Mouse (Mus musculus) heart, postnatal 25 days (tissue): ENCODE measurements around the gene Trpm4. TPM values are rescaled to one million over a fixed set of nuclear protein-coding genes. Genes with fewer than 3 reads are reported as not detected.
"Not testable (repeated sequence)": the region's sequence is repeated elsewhere in the genome, so short reads cannot be mapped to it uniquely, and the experiment has no call there.

ENCODE experiments used
- DNase-seq: peaks from one replicate; pipeline ENCODE4 v3.0.0; 2022; ENCODE audit warnings: low spot score
- intact Hi-C: fragments of 180-260 bp; cut with DNase I; formaldehyde crosslinking; loops from one replicate; pipeline ENCODE4 v1.15.1; 2025
- total RNA-seq, 2 experiments: library from RNA; stranded (reverse); gene quantifications; 2 replicates each; pipeline ENCODE4 v1.2.3; 2021

Trpm4 gene
- total RNA-seq: 10 to 100 TPM; 23.5 to 25.0 TPM

- intact Hi-C loops: loop anchor here (2.0 kb wide), 1 partner anchor 33 kb away; the partner anchor contains the start of gene Ppfia3
- DNase-seq: peak; percentile 83
Observed at GRCm38 (mm10) chr7:45333431-45333982, at the start of gene Trpm4. Trpm4 (minus strand) TSS chr7:45333780.

DNA sequence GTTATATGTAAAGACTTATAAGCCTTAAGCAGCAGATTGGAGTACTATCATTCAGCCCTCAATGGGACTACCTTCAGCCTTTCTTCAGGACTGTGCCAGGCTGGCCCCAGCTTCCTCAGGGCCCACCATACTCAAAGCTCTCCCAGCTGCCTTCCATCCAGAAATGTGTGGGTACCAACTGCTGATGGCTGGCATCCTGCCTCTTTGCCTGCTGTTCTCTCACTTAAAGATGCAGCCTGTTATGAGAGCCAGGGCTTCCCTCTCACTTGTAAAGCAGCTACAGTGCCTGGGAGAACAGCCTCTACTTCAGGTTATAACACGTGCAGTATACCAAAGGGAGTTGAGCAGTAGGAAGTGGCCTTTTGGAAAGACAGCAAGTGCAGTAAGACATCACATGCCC lies 42.5 kb upstream of the Trpm4 start:
- intact Hi-C loops: no loop called here
- DNase-seq: no peak

DNA sequence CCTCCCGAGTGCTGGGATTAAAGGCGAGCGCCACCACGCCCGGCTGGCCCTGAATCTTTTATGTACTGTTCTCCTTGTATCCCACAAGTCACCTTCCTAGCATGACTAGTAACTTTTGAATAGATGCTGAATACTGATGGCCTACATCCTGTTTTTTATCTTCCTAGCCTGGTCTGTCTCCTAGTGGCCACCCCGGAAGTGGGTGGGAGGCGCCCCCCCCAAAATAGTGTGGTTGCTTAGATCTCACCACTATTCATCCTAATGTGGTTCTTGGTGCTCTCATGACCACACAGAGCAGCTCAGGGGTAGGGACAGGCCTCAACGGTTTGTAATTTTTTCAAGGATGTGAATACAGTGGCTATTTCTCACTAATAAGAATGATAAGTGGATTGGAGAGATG lies 41.0 kb upstream of the Trpm4 start:
- intact Hi-C loops: no loop called here
- no peak for DNase-seq

DNA sequence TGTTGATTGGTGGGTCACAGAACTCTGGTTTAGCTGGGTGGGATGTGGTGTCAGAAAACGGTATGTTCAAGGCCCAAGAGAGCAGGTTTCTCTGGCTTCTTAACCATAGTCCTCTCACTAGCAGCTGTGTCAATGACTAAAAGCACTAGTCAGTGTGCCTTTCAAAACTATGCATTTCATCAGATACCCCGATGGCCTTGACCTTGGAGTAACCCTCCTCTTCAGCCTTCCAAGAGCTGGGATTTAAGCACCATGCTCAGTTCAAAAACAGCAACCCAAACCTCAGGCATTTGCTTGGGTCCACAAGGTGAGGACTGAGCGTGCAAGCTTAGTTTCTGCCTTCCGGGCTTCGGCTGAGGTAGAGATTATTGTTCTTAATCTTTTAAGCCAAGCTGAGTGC lies 38.8 kb upstream of the Trpm4 start:
- intact Hi-C loops: no loop called here
- DNase-seq: no peak

DNA sequence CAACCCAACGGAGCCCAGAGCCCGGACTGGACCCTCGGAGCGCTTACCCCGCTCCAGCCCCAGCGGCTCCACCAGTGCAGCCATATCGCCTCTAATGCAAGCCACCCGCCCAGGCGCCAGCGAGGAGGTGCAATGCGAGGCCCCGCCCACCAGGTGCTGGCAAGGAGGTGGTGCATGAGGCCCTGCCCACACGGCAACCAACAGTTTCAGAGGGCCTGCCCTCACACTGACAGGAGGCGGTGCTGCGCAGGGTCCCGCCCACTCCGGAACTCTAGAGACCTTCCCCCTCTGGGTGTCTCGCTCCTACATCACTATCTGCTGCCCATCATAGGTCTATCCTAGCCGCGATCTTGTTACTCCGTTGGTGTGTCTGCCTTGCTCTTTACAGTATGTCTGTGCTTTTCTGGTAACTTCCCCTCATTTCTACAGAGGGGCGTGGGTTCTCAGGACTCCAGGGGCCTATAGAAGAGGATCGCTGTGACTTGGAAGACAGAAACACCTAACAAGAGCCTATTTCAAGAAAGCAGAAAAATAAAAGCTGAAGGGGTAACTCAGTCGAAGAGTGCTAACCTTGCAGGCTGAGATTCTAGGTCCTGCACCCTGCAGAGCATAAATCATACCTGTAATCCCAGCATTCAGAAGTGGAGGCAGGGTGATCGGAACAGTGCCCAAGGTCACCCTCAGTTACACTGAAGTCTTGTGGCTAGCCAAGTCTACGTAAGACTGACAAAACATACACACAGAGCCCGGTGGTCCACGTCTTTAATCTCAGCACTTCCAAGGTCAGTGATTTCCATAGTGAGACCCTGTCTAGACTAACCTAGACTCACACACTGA lies 37.1 kb upstream of the Trpm4 start, which contains the start of gene Lin7b:
Lin7b (minus strand) TSS at position 109 of the 837 bp plus-strand sequence.
- intact Hi-C loops: loop anchor here (2.0 kb wide), 1 partner anchor 24 kb away; the partner anchor contains the start of gene Snrnp70

GRCm38 (mm10) chr7:45369836-45370474 lies 36.4 kb upstream of the Trpm4 start:
- intact Hi-C loops: loop anchor here (2.0 kb wide), 2 partner anchors 25 to 69 kb away; partner anchors contain the start of gene Snrnp70
- DNase-seq: no peak

More for the DNA sequence above, 37.1 kb upstream of the Trpm4 start, which contains the start of gene Lin7b:
- peak; percentile 70 for DNase-seq

- no peak for DNase-seq
- intact Hi-C loops: loop anchor here (2.0 kb wide), 1 partner anchor 68 kb away; no protein-coding TSS in a partner anchor
Observed at GRCm38 (mm10) chr7:45369022-45369745, 35.6 kb upstream of the Trpm4 start.

DNA sequence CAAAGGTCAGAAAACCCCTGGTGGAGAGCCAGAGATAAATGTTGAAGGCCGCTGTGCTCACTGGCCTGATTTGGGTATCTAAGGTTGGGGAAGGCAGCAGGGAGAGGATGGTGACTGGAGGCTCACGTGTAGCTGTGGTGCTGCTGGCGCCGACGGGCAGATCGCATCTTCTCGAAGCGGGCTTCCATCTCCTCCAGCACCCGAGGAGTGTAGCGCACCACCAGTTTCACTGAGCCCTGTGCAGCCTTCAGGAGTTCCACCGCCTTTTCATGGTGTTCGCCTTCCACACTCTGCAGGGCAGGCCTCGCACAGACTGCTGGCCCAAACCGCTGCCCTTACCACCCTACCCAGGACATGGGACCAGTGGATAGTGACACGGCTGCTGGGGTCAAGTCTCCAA lies 34.6 kb upstream of the Trpm4 start:
- intact Hi-C loops: loop anchor here (2.0 kb wide), 1 partner anchor 67 kb away; no protein-coding TSS in a partner anchor
- no peak for DNase-seq

DNA sequence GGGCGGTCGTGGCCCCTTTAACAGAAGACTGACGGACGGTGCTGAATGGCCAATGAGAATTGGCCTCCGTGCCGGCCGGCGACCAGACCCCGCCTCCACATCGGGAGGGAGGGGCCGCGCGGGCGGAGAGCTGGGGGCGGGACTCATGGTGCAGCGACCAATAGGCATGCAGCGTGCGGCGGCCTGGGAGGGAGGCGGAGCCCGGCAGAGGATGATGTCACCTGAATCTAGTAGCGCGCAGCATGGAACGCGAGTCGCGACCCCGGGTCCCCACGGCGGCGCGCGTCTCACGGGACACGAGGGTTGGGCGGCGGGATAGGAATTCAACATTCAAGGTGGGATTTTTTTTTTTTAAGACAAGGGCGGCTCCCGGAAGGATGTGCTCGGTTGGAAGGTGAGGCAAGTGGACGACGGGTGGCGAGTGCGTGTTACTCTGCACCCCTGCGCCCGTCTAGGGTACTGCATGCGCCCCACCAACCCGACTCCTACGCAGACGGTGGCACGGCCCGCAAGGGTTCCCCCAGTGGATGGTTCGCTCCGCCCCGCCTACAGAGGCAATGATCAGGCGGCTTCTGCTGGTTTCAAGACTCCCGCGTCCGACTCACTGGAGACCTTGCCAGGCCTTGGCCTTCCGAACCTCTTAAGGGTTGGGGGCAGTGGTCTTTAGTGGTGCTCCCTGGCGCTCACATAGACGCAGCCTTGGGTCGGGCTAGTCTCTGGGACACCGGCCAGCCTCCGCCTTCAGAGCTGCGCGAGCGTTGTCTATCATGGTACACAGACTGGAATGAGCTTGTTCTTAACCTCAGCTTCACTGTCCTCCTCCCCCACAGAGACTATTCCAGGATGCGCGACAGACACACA lies 33.7 kb upstream of the Trpm4 start:
- intact Hi-C loops: loop anchor here (2.0 kb wide), 1 partner anchor 34 kb away; the partner anchor contains the start of gene Trpm4
- DNase-seq: peak; percentile 94

- intact Hi-C loops: loop anchor here (2.0 kb wide), 1 partner anchor 34 kb away; the partner anchor contains the start of gene Trpm4
- DNase-seq: no peak
Observed at GRCm38 (mm10) chr7:45366652-45367019, 33.1 kb upstream of the Trpm4 start, which contains the start of gene Ppfia3. Ppfia3 (minus strand) TSS chr7:45367019.

- no peak for DNase-seq
- intact Hi-C loops: loop anchor here (2.0 kb wide), 1 partner anchor 33 kb away; the partner anchor contains the start of gene Trpm4
Observed at GRCm38 (mm10) chr7:45365742-45366651, 32.4 kb upstream of the Trpm4 start.

- intact Hi-C loops: no loop called here
- DNase-seq: no peak
Observed at GRCm38 (mm10) chr7:45363983-45364382, 30.4 kb upstream of the Trpm4 start.

- intact Hi-C loops: no loop called here
- no peak for DNase-seq
Observed at GRCm38 (mm10) chr7:45362801-45363200, 29.2 kb upstream of the Trpm4 start.

GRCm38 (mm10) chr7:45361243-45361804 lies 27.7 kb upstream of the Trpm4 start:
- intact Hi-C loops: no loop called here
- no peak for DNase-seq

- no peak for DNase-seq
- intact Hi-C loops: no loop called here
Observed at GRCm38 (mm10) chr7:45360404-45361125, 27.0 kb upstream of the Trpm4 start.

GRCm38 (mm10) chr7:45359081-45359480 lies 25.5 kb upstream of the Trpm4 start:
- intact Hi-C loops, DNase-seq: not testable (repeated sequence)

GRCm38 (mm10) chr7:45356087-45356486 lies 22.5 kb upstream of the Trpm4 start:
- intact Hi-C loops: no loop called here
- no peak for DNase-seq
